Mouse (Mus musculus) v-Abl transformed pro-B cells (cell line): ENCODE measurements around the gene Pou5f1.
"Not testable (repeated sequence)": the region's sequence is repeated elsewhere in the genome, so short reads cannot be mapped to it uniquely, and the experiment has no call there.

Experiments used
- in situ Hi-C, 2 experiments: fragments of 400-800 bp; cut with MboI; formaldehyde crosslinking; loops; one replicate each; pipeline ENCODE4 v1.15.1; 2025; ENCODE audit not compliant: unreplicated experiment in 2 of 2

The Pou5f1 gene

GRCm38 (mm10) chr17:35505776-35506175, at the start of gene Pou5f1:
TSS of gene Pou5f1 (plus strand) at chr17:35506018.
- in situ Hi-C loops: loop anchor here (25.0 kb wide), 2 partner anchors 368 to 407 kb away; partner anchors contain the start of genes Apom (in 1 of the 2), Atat1 (in 1 of the 2), Bag6 (in 1 of the 2) and D17H6S53E (in 1 of the 2)

GRCm38 (mm10) chr17:35458247-35458646, 47.6 kb upstream of the Pou5f1 start:
- in situ Hi-C loops: not testable (repeated sequence)

- in situ Hi-C loops: not testable (repeated sequence)
Measured at GRCm38 (mm10) chr17:35460513-35461341, 45.1 kb upstream of the Pou5f1 start.

- in situ Hi-C loops: not testable (repeated sequence)
Measured at GRCm38 (mm10) chr17:35465651-35466050, 40.2 kb upstream of the Pou5f1 start.

DNA sequence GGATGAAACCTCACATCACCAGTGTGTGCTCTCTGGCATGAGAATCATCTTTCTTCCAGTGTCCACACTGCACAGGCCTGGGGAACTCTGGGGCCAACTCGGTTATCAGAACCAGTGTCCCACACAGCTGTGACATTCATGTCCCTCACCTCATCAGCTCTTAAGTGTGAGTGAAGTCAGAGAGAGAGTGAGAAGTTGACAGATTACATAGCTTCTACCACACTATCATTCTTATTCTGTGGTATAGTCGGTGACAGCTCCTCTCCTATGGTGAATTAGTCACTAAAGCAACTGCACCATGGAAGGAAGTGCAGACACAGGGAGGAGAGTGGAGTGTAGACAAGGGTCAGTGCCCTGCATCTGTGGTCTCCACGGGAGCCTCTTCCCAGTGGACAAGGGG, 36.9 kb upstream of the Pou5f1 start:
- in situ Hi-C loops: not testable (repeated sequence)

GRCm38 (mm10) chr17:35469842-35470751, 35.7 kb upstream of the Pou5f1 start, which contains the start of gene H2-Q10:
TSS of gene H2-Q10 (plus strand) at chr17:35470089.
- in situ Hi-C loops: no loop called here

GRCm38 (mm10) chr17:35484066-35484465, 21.8 kb upstream of the Pou5f1 start:
- in situ Hi-C loops: no loop called here

- in situ Hi-C loops: no loop called here
Measured at GRCm38 (mm10) chr17:35485702-35486101, 20.1 kb upstream of the Pou5f1 start.

DNA sequence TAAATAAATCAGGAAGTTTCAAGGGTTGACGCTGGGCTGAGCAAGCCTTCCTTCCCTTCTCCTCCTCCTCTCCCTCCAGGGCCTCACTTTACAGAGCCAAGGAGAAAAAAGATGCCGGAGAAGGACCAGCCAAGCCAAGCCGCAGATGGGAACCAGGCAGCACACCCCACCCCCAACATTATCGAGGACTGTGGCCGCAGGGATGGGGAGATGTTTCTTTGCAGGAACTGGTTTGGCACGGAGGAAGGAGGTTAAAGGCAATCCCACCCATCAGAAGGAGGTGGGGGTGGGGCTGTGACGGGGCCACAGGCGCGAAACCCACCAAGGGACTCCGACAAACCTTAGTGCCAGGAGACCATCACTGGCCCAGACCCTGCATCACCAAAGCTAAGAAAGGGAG, 19.1 kb upstream of the Pou5f1 start:
- in situ Hi-C loops: no loop called here

DNA sequence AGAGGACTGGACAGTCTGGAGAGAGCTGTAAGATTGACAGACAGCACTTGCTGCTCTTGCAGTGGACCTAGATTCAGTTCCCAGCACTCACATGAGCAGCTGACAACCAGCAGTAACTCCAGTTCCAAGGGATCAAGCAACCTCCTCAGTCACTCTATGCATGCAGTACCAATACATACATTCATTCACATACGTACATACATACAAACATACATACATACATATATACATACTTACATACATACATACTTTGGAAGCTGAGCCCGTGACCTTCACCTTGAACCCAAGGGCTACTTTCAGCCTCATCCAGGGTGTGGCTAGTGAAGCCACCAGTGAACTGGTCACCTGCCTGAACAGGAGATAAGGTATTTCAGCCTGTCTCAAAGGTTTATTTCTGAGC, 17.8 kb upstream of the Pou5f1 start:
- in situ Hi-C loops: no loop called here

DNA sequence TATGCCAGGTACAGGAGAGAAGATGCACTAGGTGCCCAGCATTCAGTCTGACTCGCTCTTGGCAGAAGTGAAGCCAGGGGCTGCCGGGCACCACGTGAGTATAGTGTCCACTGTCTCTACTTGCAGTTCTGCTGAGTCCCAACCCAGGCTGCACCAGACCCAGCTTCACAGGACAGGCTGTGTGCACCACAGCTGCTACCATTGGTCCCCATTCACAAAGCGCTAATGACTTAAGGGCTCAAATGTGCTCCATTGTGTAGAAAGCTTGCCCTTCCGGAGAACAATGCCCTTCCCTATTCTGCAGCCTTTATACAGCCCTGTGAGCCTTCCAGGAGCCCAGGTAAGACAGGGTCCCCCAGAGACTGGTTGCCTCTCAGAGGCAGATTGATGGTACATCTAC, 15.5 kb upstream of the Pou5f1 start:
- in situ Hi-C loops: no loop called here

- in situ Hi-C loops: no loop called here
Measured at GRCm38 (mm10) chr17:35497124-35497523, 8.7 kb upstream of the Pou5f1 start.

GRCm38 (mm10) chr17:35502226-35502625, 3.6 kb upstream of the Pou5f1 start:
- in situ Hi-C loops: loop anchor here (25.0 kb wide), 2 partner anchors 365 to 410 kb away; partner anchors contain the start of genes Apom (in 1 of the 2), Atat1 (in 1 of the 2), Bag6 (in 1 of the 2) and D17H6S53E (in 1 of the 2)

GRCm38 (mm10) chr17:35502762-35503161, 3.1 kb upstream of the Pou5f1 start:
- in situ Hi-C loops: loop anchor here (25.0 kb wide), 2 partner anchors 365 to 410 kb away; partner anchors contain the start of genes Apom (in 1 of the 2), Atat1 (in 1 of the 2), Bag6 (in 1 of the 2) and D17H6S53E (in 1 of the 2)

DNA sequence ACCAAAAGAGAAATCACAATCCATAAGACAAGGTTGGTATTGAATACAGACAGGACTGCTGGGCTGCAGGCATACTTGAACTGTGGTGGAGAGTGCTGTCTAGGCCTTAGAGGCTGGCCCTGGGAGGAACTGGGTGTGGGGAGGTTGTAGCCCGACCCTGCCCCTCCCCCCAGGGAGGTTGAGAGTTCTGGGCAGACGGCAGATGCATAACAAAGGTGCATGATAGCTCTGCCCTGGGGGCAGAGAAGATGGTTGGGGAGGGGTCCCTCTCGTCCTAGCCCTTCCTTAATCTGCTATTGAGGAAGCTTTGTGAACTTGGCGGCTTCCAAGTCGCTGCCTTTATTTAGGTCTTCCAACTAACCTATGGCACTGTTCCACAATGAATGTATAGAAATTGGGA, 2.0 kb upstream of the Pou5f1 start:
- in situ Hi-C loops: loop anchor here (25.0 kb wide), 2 partner anchors 367 to 408 kb away; partner anchors contain the start of genes Apom (in 1 of the 2), Atat1 (in 1 of the 2), Bag6 (in 1 of the 2) and D17H6S53E (in 1 of the 2)

GRCm38 (mm10) chr17:35504628-35505481, 963 bp upstream of the Pou5f1 start:
- in situ Hi-C loops: loop anchor here (25.0 kb wide), 2 partner anchors 368 to 407 kb away; partner anchors contain the start of genes Apom (in 1 of the 2), Atat1 (in 1 of the 2), Bag6 (in 1 of the 2) and D17H6S53E (in 1 of the 2)

- in situ Hi-C loops: loop anchor here (25.0 kb wide), 2 partner anchors 370 to 405 kb away; partner anchors contain the start of genes Apom (in 1 of the 2), Atat1 (in 1 of the 2), Bag6 (in 1 of the 2) and D17H6S53E (in 1 of the 2)
Measured at GRCm38 (mm10) chr17:35506881-35507280, 1.1 kb downstream of the Pou5f1 start.

- in situ Hi-C loops: loop anchor here (25.0 kb wide), 2 partner anchors 370 to 405 kb away; partner anchors contain the start of genes Apom (in 1 of the 2), Atat1 (in 1 of the 2), Bag6 (in 1 of the 2) and D17H6S53E (in 1 of the 2)
Measured at GRCm38 (mm10) chr17:35507556-35508260, 1.9 kb downstream of the Pou5f1 start.
